Mouse (Mus musculus) C2C12 (cell line): ENCODE data around the gene Gm20388.

Source experiments
- CEBPB ChIP-seq: IDR thresholded peaks from one replicate; pipeline ENCODE4 v1.6.1; 2011; ENCODE audit warnings: low read depth, mild to moderate bottlenecking, control low read depth, moderate library complexity
- CTCF ChIP-seq: IDR thresholded peaks from one replicate; pipeline ENCODE4 v1.5.1; 2011; ENCODE audit not compliant: control insufficient read depth, insufficient read depth, insufficient read length
- FOSL1 ChIP-seq: IDR thresholded peaks from one replicate; pipeline ENCODE4 v1.8.0; 2011; ENCODE audit warnings: mild to moderate bottlenecking, low read length; ENCODE audit not compliant: poor library complexity, insufficient read depth, severe bottlenecking
- MYOG ChIP-seq: IDR thresholded peaks from one replicate; pipeline ENCODE4 v1.6.1; 2011; ENCODE audit not compliant: control insufficient read depth, insufficient read length; ENCODE audit errors: extremely low read depth
- USF1 ChIP-seq: IDR thresholded peaks from one replicate; pipeline ENCODE4 v1.6.1; 2011; ENCODE audit warnings: low read depth, mild to moderate bottlenecking, control low read depth, moderate library complexity

DNA sequence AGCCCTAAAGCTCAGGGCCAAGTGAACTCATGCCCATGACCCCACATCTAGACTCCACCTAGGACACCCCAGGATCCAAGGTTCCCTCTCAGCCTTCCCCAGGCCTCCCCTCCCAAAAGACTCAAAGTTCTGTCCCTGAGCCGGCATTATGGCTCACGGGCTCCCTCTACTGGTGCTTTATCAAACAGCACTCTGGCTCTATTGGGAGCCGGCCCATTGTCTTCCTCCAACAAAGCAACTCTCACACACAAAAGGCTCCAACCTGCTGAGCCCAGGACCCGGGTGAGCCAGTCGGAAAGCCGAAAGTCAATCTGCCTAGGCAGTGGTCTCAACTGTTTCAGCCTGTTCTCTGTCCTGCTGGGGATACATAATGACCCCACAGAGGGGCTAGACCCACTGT, 707.5 kb downstream of the Gm20388 start:
- TF ChIP-seq CEBPB (no peak), CTCF (peak; percentile 28), FOSL1 (no peak), MYOG (no peak), USF1 (no peak)
